Mouse (Mus musculus): ENCODE measurements around the gene Trim50. TPM values are rescaled to one million over a fixed set of nuclear protein-coding genes. Genes with fewer than 3 reads are reported as not detected.

Trim50 gene
- total RNA-seq (2014; rRNA removed) (not detected in 2 replicates), polyA plus RNA-seq (2015; fragmentation: Nextera tagmentation; extraction: Ambion mirVana) (not detected in 2 replicates)

- Histone ChIP-seq H3K27ac (ENCODE audit: low read depth, low read length) (no peak within 1 kb of the TSS), H3K4me1 (ENCODE audit: insufficient read depth, low read length) (no peaks in the 10 kb centered on the region), H3K9me3 (ENCODE audit: low read length) (no peaks in the 10 kb centered on the region; the same call in 1 of the 2 replicates), H3K4me3 (ENCODE audit: low read depth, low read length) (no peak within 1 kb of the TSS), H3K4me2 (ENCODE audit: low read depth, low read length, poor library complexity, severe bottlenecking) (no peak within 1 kb of the TSS), H3K27me3 (ENCODE audit: insufficient read depth, low read length) (peaks cover 9% of the 10 kb centered on the region; the same call in 1 of the 2 replicates), H3K36me3 (ENCODE audit: insufficient read depth, low read length) (no peaks in the 10 kb centered on the region), H3K9ac (replicated peaks; ENCODE audit: low read length, poor library complexity, severe bottlenecking) (no peak within 1 kb of the TSS)
- ATAC-seq (ENCODE audit: low FRiP score): no peak
- 58% methylated on average over 9 of the region's 9 CpGs for WGBS
- no peak for DNase-seq (ENCODE audit: low spot score)
- TF ChIP-seq CTCF (IDR thresholded peaks at IDR 0.05): no peak
Measured at GRCm38 (mm10) chr5:135352995-135353394, at the start of gene Trim50. TSS of gene Trim50 (plus strand) at chr5:135353295.

GRCm38 (mm10) chr5:135306321-135306965 is 46.7 kb upstream of the Trim50 start:
- Histone ChIP-seq H3K27me3 (ENCODE audit: insufficient read depth, low read length) (no peaks in the 10 kb centered on the region), H3K4me2 (ENCODE audit: low read depth, low read length, poor library complexity, severe bottlenecking) (no peak overlapping the region), H3K27ac (ENCODE audit: low read depth, low read length) (no peak overlapping the region), H3K4me1 (ENCODE audit: insufficient read depth, low read length) (no peaks in the 10 kb centered on the region), H3K36me3 (ENCODE audit: insufficient read depth, low read length) (no peaks in the 10 kb centered on the region), H3K9me3 (ENCODE audit: low read length) (no peaks in the 10 kb centered on the region), H3K9ac (replicated peaks; ENCODE audit: low read length, poor library complexity, severe bottlenecking) (no peak overlapping the region), H3K4me3 (ENCODE audit: low read depth, low read length) (no peak overlapping the region)
- ATAC-seq (ENCODE audit: low FRiP score) (no peak), DNase-seq (ENCODE audit: low spot score) (no peak)
- WGBS: 40% methylated on average over 10 of the region's 10 CpGs
- TF ChIP-seq CTCF (IDR thresholded peaks at IDR 0.05): no peak

- TF ChIP-seq CTCF (IDR thresholded peaks at IDR 0.05): no peak
- Histone ChIP-seq H3K27me3 (ENCODE audit: insufficient read depth, low read length) (no peaks in the 10 kb centered on the region), H3K4me1 (ENCODE audit: insufficient read depth, low read length) (no peaks in the 10 kb centered on the region), H3K4me3 (ENCODE audit: low read depth, low read length) (no peak overlapping the region), H3K36me3 (ENCODE audit: insufficient read depth, low read length) (no peaks in the 10 kb centered on the region), H3K9me3 (ENCODE audit: low read length) (no peaks in the 10 kb centered on the region), H3K9ac (replicated peaks; ENCODE audit: low read length, poor library complexity, severe bottlenecking) (no peak overlapping the region), H3K27ac (ENCODE audit: low read depth, low read length) (no peak overlapping the region), H3K4me2 (ENCODE audit: low read depth, low read length, poor library complexity, severe bottlenecking) (no peak overlapping the region)
- ATAC-seq (ENCODE audit: low FRiP score) (no peak), DNase-seq (ENCODE audit: low spot score) (no peak)
- WGBS: 83% methylated on average over 3 of the region's 3 CpGs
Measured at GRCm38 (mm10) chr5:135316177-135316576, 36.9 kb upstream of the Trim50 start.

- no peaks in the 10 kb centered on the region for H3K4me1 ChIP-seq (ENCODE audit: insufficient read depth, low read length)
- no peaks in the 10 kb centered on the region for H3K36me3 ChIP-seq (ENCODE audit: insufficient read depth, low read length)
- ATAC-seq (ENCODE audit: low FRiP score): no peak
- H3K27me3 ChIP-seq (ENCODE audit: insufficient read depth, low read length): no peaks in the 10 kb centered on the region
- DNase-seq (ENCODE audit: low spot score): no peak
- 52% methylated on average over 2 of the region's 2 CpGs for WGBS
- no peak overlapping the region for H3K4me3 ChIP-seq (ENCODE audit: low read depth, low read length)
- H3K9ac ChIP-seq (replicated peaks; ENCODE audit: low read length, poor library complexity, severe bottlenecking): no peak overlapping the region
- peak; percentile 50 for TF ChIP-seq CTCF (IDR thresholded peaks at IDR 0.05)
- H3K4me2 ChIP-seq (ENCODE audit: low read depth, low read length, poor library complexity, severe bottlenecking): no peak overlapping the region
- H3K27ac ChIP-seq (ENCODE audit: low read depth, low read length): no peak overlapping the region
- no peaks in the 10 kb centered on the region for H3K9me3 ChIP-seq (ENCODE audit: low read length)
Measured at GRCm38 (mm10) chr5:135319856-135320255, 33.2 kb upstream of the Trim50 start.

GRCm38 (mm10) chr5:135322197-135322596 is 30.9 kb upstream of the Trim50 start:
- no peak for TF ChIP-seq CTCF (IDR thresholded peaks at IDR 0.05)
- no peaks in the 10 kb centered on the region for H3K9me3 ChIP-seq (ENCODE audit: low read length)
- 87% methylated on average over 1 of the region's 1 CpGs for WGBS
- H3K27ac ChIP-seq (ENCODE audit: low read depth, low read length): no peak overlapping the region
- no peak overlapping the region for H3K4me3 ChIP-seq (ENCODE audit: low read depth, low read length)
- H3K4me1 ChIP-seq (ENCODE audit: insufficient read depth, low read length): peaks cover 4% of the 10 kb centered on the region; the same call in 1 of the 2 replicates
- no peak overlapping the region for H3K4me2 ChIP-seq (ENCODE audit: low read depth, low read length, poor library complexity, severe bottlenecking)
- DNase-seq (ENCODE audit: low spot score) (no peak), ATAC-seq (ENCODE audit: low FRiP score) (no peak)
- H3K36me3 ChIP-seq (ENCODE audit: insufficient read depth, low read length): no peaks in the 10 kb centered on the region
- H3K9ac ChIP-seq (replicated peaks; ENCODE audit: low read length, poor library complexity, severe bottlenecking): no peak overlapping the region
- H3K27me3 ChIP-seq (ENCODE audit: insufficient read depth, low read length): no peaks in the 10 kb centered on the region

- no peak for TF ChIP-seq CTCF (IDR thresholded peaks at IDR 0.05)
- Histone ChIP-seq H3K4me1 (ENCODE audit: insufficient read depth, low read length) (peaks cover 4% of the 10 kb centered on the region; the same call in 1 of the 2 replicates), H3K9me3 (ENCODE audit: low read length) (no peaks in the 10 kb centered on the region), H3K9ac (replicated peaks; ENCODE audit: low read length, poor library complexity, severe bottlenecking) (no peak overlapping the region), H3K27me3 (ENCODE audit: insufficient read depth, low read length) (no peaks in the 10 kb centered on the region), H3K27ac (ENCODE audit: low read depth, low read length) (no peak overlapping the region), H3K36me3 (ENCODE audit: insufficient read depth, low read length) (no peaks in the 10 kb centered on the region), H3K4me2 (ENCODE audit: low read depth, low read length, poor library complexity, severe bottlenecking) (no peak overlapping the region), H3K4me3 (ENCODE audit: low read depth, low read length) (no peak overlapping the region)
- DNase-seq (ENCODE audit: low spot score): no peak
- 7% methylated on average over 3 of the region's 3 CpGs for WGBS
- no peak for ATAC-seq (ENCODE audit: low FRiP score)
Measured at GRCm38 (mm10) chr5:135326121-135326659, 26.9 kb upstream of the Trim50 start.

All from midbrain, postnatal 0 days (tissue).